Mouse (Mus musculus) limb, embryonic 12.5 days (tissue): ENCODE measurements around the gene Flywch1. TPM values are rescaled to one million over a fixed set of nuclear protein-coding genes. Genes with fewer than 3 reads are reported as not detected.
"Not testable (repeated sequence)": the region's sequence is repeated elsewhere in the genome, so short reads cannot be mapped to it uniquely, and the experiment has no call there.

ENCODE experiments used
- ATAC-seq: fragments of 200-750 bp; cut with Nextera tagmentation; 2 replicates; pipeline ENCODE4 v1.8.0; 2017; ENCODE audit warnings: low read depth, moderate TSS enrichment; ENCODE audit not compliant: insufficient number of reproducible peaks, insufficient read depth, low FRiP score, low TSS enrichment
- H3K27ac ChIP-seq: fragments of 300-500 bp; sonication (generic); 2 replicates; pipeline ENCODE4 v1.5.1; 2016; ENCODE audit warnings: mild to moderate bottlenecking, moderate library complexity
- H3K27me3 ChIP-seq: fragments of 300-500 bp; sonication (generic); 2 replicates; pipeline ENCODE4 v1.6.1; 2016; ENCODE audit warnings: mild to moderate bottlenecking, moderate library complexity
- H3K36me3 ChIP-seq: fragments of 300-500 bp; sonication (generic); 2 replicates; pipeline ENCODE4 v1.6.1; 2016; ENCODE audit warnings: mild to moderate bottlenecking, moderate library complexity
- H3K4me1 ChIP-seq: fragments of 300-500 bp; sonication (generic); replicated peaks from 2 replicates; pipeline ENCODE4 v1.6.1; 2016
- H3K4me2 ChIP-seq: fragments of 300-500 bp; sonication (generic); 2 replicates; pipeline ENCODE4 v1.6.1; 2016; ENCODE audit warnings: mild to moderate bottlenecking, moderate library complexity
- H3K4me3 ChIP-seq: fragments of 300-500 bp; sonication (generic); replicated peaks from 2 replicates; pipeline ENCODE4 v1.5.1; 2016; ENCODE audit warnings: mild to moderate bottlenecking
- H3K9ac ChIP-seq: fragments of 300-500 bp; sonication (generic); replicated peaks from 2 replicates; pipeline ENCODE4 v1.6.1; 2016; ENCODE audit warnings: mild to moderate bottlenecking, moderate library complexity
- H3K9me3 ChIP-seq: fragments of 300-500 bp; sonication (generic); 2 replicates; pipeline ENCODE4 v1.6.1; 2016; ENCODE audit warnings: mild to moderate bottlenecking, moderate library complexity
- WGBS: fragments of 180-500 bp; shearing (Covaris S2); methylation state at CpG from one replicate; pipeline ENCODE4 v1.1.7; 2016; 5-methylcytosine and 5-hydroxymethylcytosine counted together
- polyA plus RNA-seq: library from polyadenylated mRNA; unstranded; fragments of >200 nt; fragmentation: Nextera tagmentation; extraction: Ambion mirVana; gene quantifications from 2 replicates; pipeline ENCODE4 v1.2.1, GENCODE M21; 2016

Gene Flywch1
- polyA plus RNA-seq, 1 experiment from 2014 or later, result 136 TPM

- Histone ChIP-seq H3K4me2 (no peak overlapping the region), H3K27ac (no peak overlapping the region), H3K9me3 (no peaks in the 10 kb centered on the region), H3K4me1 (no peaks in the 10 kb centered on the region), H3K27me3 (no peaks in the 10 kb centered on the region), H3K36me3 (peaks cover 25% of the 10 kb centered on the region), H3K9ac (no peak overlapping the region), H3K4me3 (no peak overlapping the region)
- WGBS, result 83% methylated on average over 2 of the region's 2 CpGs
- ATAC-seq, result no peak
Observed at GRCm38 (mm10) chr17:23777141-23777540, 5.7 kb upstream of the Flywch1 start.

GRCm38 (mm10) chr17:23776216-23776615, 4.8 kb upstream of the Flywch1 start:
- no peak overlapping the region for H3K27ac ChIP-seq
- H3K9me3 ChIP-seq, result no peaks in the 10 kb centered on the region
- no peak overlapping the region for H3K4me3 ChIP-seq
- no peak overlapping the region for H3K4me2 ChIP-seq
- H3K36me3 ChIP-seq, result peaks cover 25% of the 10 kb centered on the region
- H3K27me3 ChIP-seq, result no peaks in the 10 kb centered on the region
- H3K4me1 ChIP-seq, result no peaks in the 10 kb centered on the region
- no peak for ATAC-seq
- WGBS, result 79% methylated on average over 10 of the region's 10 CpGs
- no peak overlapping the region for H3K9ac ChIP-seq

- Histone ChIP-seq H3K4me2 (no peak overlapping the region), H3K27ac (no peak overlapping the region; the same call in 1 of the 2 replicates), H3K27me3 (no peaks in the 10 kb centered on the region), H3K9me3 (no peaks in the 10 kb centered on the region), H3K4me1 (peaks cover 7% of the 10 kb centered on the region), H3K4me3 (no peak overlapping the region), H3K36me3 (peaks cover 16% of the 10 kb centered on the region), H3K9ac (no peak overlapping the region)
- ATAC-seq, result no peak
- WGBS, result 3% methylated on average over 12 of the region's 12 CpGs
Observed at GRCm38 (mm10) chr17:23774090-23774489, 2.7 kb upstream of the Flywch1 start.

DNA sequence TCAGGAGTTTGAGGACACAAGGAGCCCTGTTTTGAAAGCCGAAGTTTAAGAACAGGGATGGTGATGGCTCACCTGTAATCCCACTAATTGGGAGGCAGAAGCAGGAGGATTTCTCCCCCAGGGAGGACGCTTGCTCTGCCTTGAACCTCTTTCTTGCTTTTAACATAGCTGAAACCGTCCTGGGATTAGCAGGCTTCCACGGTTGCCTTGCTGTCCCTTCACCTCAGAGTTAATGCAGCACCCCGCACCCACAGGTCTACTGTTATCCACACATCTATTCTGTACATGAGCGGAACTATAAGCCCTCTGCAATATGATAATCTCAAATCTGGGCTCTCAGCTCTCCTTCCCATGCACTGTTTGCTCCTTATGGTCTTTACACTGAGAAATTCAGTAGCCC, 2.3 kb upstream of the Flywch1 start:
- Histone ChIP-seq H3K9ac (no peak overlapping the region), H3K9me3 (no peaks in the 10 kb centered on the region), H3K4me1 (peaks cover 7% of the 10 kb centered on the region), H3K27me3 (no peaks in the 10 kb centered on the region), H3K27ac (no peak overlapping the region; the same call in 1 of the 2 replicates), H3K4me3 (no peak overlapping the region), H3K36me3 (peaks cover 14% of the 10 kb centered on the region), H3K4me2 (no peak overlapping the region)
- no peak for ATAC-seq
- WGBS, result 71% methylated on average over 6 of the region's 6 CpGs

DNA sequence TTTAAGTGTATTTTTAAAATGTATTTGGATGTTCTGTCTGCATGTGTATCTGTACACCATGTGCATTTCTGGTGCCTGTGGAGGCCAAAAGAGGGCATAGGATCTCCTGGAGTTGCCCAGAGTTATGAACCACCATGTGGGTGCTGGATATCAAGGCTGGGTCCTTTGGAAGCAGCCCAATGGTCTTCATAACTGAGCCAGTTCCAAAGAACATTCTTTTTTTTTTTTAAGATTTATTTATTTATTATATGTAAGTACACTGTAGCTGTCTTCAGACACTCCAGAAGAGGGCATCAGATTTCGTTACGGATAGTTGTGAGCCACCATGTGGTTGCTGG, 786 bp upstream of the Flywch1 start:
- Histone ChIP-seq H3K4me2 (peak overlapping the region; percentile 66), H3K4me3 (peak overlapping the region; percentile 83; the same call in 1 of the 2 replicates)
- H3K27ac ChIP-seq, H3K9me3 ChIP-seq, H3K9ac ChIP-seq, H3K27me3 ChIP-seq, H3K4me1 ChIP-seq, H3K36me3 ChIP-seq: not testable (repeated sequence)
- ATAC-seq, result peak; percentile 43; the same call in 1 of the 2 replicates
- 92% methylated on average over 2 of the region's 2 CpGs for WGBS

- peaks cover 7% of the 10 kb centered on the region for H3K4me1 ChIP-seq
- H3K9ac ChIP-seq, result peak overlapping the region; percentile 96
- H3K4me2 ChIP-seq, result peak overlapping the region; percentile 66
- H3K27ac ChIP-seq, result peak overlapping the region; percentile 84
- no peaks in the 10 kb centered on the region for H3K9me3 ChIP-seq
- H3K27me3 ChIP-seq, result no peaks in the 10 kb centered on the region
- H3K4me3 ChIP-seq, result peak overlapping the region; percentile 83
- WGBS, result 1% methylated on average over 19 of the region's 19 CpGs
- peaks cover 12% of the 10 kb centered on the region for H3K36me3 ChIP-seq
- no peak for ATAC-seq
Observed at GRCm38 (mm10) chr17:23770896-23771283, 512 bp downstream of the Flywch1 start.

GRCm38 (mm10) chr17:23770493-23770892, 909 bp downstream of the Flywch1 start:
- H3K4me3 ChIP-seq, result peak overlapping the region; percentile 83
- H3K27me3 ChIP-seq, result no peaks in the 10 kb centered on the region
- H3K9me3 ChIP-seq, result no peaks in the 10 kb centered on the region
- H3K27ac ChIP-seq, result no peak overlapping the region
- H3K9ac ChIP-seq, result peak overlapping the region; percentile 96
- H3K4me1 ChIP-seq, result peaks cover 7% of the 10 kb centered on the region
- peaks cover 15% of the 10 kb centered on the region for H3K36me3 ChIP-seq
- no peak for ATAC-seq
- peak overlapping the region; percentile 66 for H3K4me2 ChIP-seq
- 10% methylated on average over 2 of the region's 2 CpGs for WGBS

- ATAC-seq, result no peak
- no peak overlapping the region for H3K4me2 ChIP-seq
- H3K4me1 ChIP-seq, result no peaks in the 10 kb centered on the region
- H3K36me3 ChIP-seq, result peaks cover 68% of the 10 kb centered on the region
- no peaks in the 10 kb centered on the region for H3K27me3 ChIP-seq
- no peak overlapping the region for H3K27ac ChIP-seq
- WGBS, result 92% methylated on average over 11 of the region's 11 CpGs
- H3K4me3 ChIP-seq, result no peak overlapping the region
- H3K9ac ChIP-seq, result no peak overlapping the region
- 0 out of 2 replicates have a peak, but pooled peaks cover 3% of the 10 kb centered on the region for H3K9me3 ChIP-seq
Observed at GRCm38 (mm10) chr17:23762976-23763375, 8.4 kb downstream of the Flywch1 start.

DNA sequence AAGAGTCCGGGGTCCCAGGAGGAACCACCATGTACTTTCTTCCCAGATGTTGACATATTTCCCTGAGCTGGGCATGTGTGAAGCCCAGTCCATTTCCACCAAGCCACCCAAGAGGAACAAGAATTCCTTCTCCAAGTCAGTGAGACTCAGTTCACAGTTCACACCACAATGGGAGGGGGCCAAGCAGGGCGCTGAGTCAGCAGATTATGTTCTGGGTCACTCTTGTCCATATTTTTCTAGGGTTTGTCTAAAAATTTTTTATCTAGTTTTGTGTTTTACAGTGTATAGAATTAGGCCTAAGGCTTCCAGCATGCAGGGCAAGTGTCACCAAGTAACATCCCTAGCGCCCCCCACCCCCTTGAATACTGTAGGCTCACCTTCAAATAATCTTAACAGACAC, 10.2 kb downstream of the Flywch1 start:
- H3K9me3 ChIP-seq, result 0 out of 2 replicates have a peak, but pooled peaks cover 3% of the 10 kb centered on the region
- no peak for ATAC-seq
- H3K27me3 ChIP-seq, result no peaks in the 10 kb centered on the region
- H3K4me3 ChIP-seq, result no peak overlapping the region
- no peak overlapping the region for H3K27ac ChIP-seq
- WGBS, result 93% methylated on average over 3 of the region's 3 CpGs
- no peak overlapping the region for H3K9ac ChIP-seq
- no peaks in the 10 kb centered on the region for H3K4me1 ChIP-seq
- H3K4me2 ChIP-seq, result no peak overlapping the region
- peaks cover 82% of the 10 kb centered on the region for H3K36me3 ChIP-seq

GRCm38 (mm10) chr17:23760231-23760630, 11.2 kb downstream of the Flywch1 start:
- H3K36me3 ChIP-seq, result peaks cover 87% of the 10 kb centered on the region
- no peak overlapping the region for H3K4me2 ChIP-seq
- no peak overlapping the region for H3K9ac ChIP-seq
- ATAC-seq, result no peak
- H3K4me1 ChIP-seq, result no peaks in the 10 kb centered on the region
- H3K9me3 ChIP-seq, result 0 out of 2 replicates have a peak, but pooled peaks cover 3% of the 10 kb centered on the region
- H3K4me3 ChIP-seq, result no peak overlapping the region
- 92% methylated on average over 9 of the region's 9 CpGs for WGBS
- no peaks in the 10 kb centered on the region for H3K27me3 ChIP-seq
- no peak overlapping the region for H3K27ac ChIP-seq

GRCm38 (mm10) chr17:23758801-23759200, 12.6 kb downstream of the Flywch1 start:
- Histone ChIP-seq H3K36me3 (peaks cover 96% of the 10 kb centered on the region), H3K4me3 (no peak overlapping the region), H3K9me3 (0 out of 2 replicates have a peak, but pooled peaks cover 3% of the 10 kb centered on the region), H3K4me1 (no peaks in the 10 kb centered on the region), H3K27me3 (no peaks in the 10 kb centered on the region), H3K9ac (no peak overlapping the region), H3K4me2 (no peak overlapping the region), H3K27ac (no peak overlapping the region)
- ATAC-seq, result no peak
- 86% methylated on average over 8 of the region's 8 CpGs for WGBS

DNA sequence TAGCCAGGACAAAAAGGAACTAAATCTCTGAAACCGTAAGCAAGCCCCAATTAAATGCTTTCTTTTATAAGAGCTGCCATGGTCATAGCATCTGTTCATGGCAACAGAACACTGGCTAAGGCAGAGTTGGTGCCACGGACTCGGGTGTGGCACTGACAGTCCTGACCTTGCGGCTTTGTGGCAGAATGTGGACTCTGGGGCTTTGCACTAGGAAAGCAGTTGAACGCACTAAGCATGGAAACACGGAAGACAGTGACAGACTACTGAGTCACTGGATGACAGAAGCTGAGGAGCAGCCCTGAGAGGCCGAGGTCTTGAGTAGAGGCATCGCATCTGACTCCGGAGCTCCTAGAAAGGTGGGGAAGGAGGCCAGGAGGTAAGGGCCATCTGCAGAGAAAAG, 13.8 kb downstream of the Flywch1 start:
- H3K9ac ChIP-seq, result no peak overlapping the region
- WGBS, result 98% methylated on average over 9 of the region's 9 CpGs
- no peak overlapping the region for H3K4me2 ChIP-seq
- no peak overlapping the region for H3K4me3 ChIP-seq
- ATAC-seq, result no peak
- H3K9me3 ChIP-seq, result 0 out of 2 replicates have a peak, but pooled peaks cover 3% of the 10 kb centered on the region
- no peak overlapping the region for H3K27ac ChIP-seq
- H3K27me3 ChIP-seq, result no peaks in the 10 kb centered on the region
- H3K36me3 ChIP-seq, result peaks cover 100% of the 10 kb centered on the region
- no peaks in the 10 kb centered on the region for H3K4me1 ChIP-seq
